Mouse (Mus musculus) cortical plate, adult 2 months (tissue): Measurements from ENCODE around the gene Pawr. TPM values are rescaled to one million over a fixed set of nuclear protein-coding genes. Genes with fewer than 3 reads are reported as not detected.
A peak's percentile ranks its signal among the peaks of the same experiment; 100 is the strongest.
"Not testable (repeated sequence)": the region's sequence is repeated elsewhere in the genome, so short reads cannot be mapped to it uniquely, and the experiment has no call there.

Experiments
- H3K27ac ChIP-seq: fragments of 200-500 bp; 2 replicates; pipeline ENCODE4 v1.5.1; 2012; ENCODE audit warnings: low read length, control low read depth, inconsistent platforms; ENCODE audit not compliant: insufficient read depth
- H3K4me1 ChIP-seq: fragments of 200-500 bp; 2 replicates; pipeline ENCODE4 v1.6.1; 2011; ENCODE audit warnings: low read length; ENCODE audit not compliant: control insufficient read depth, insufficient read depth
- H3K4me3 ChIP-seq: fragments of 200-500 bp; 2 replicates; pipeline ENCODE4 v1.5.1; 2011; ENCODE audit warnings: mild to moderate bottlenecking, low read length, control low read depth; ENCODE audit not compliant: insufficient read depth
- CTCF ChIP-seq: fragments of 200-500 bp; IDR thresholded peaks from 2 replicates; pipeline ENCODE4 v1.5.1; 2011; ENCODE audit warnings: mild to moderate bottlenecking, control low read depth, low read length; ENCODE audit not compliant: insufficient read depth; ENCODE audit errors: extremely low read depth
- POLR2A ChIP-seq: fragments of 200-500 bp; IDR thresholded peaks from 2 replicates; pipeline ENCODE4 v1.6.1; 2011; ENCODE audit warnings: mild to moderate bottlenecking, low read length, control low read depth; ENCODE audit not compliant: insufficient read depth; ENCODE audit errors: extremely low read depth
- polyA plus RNA-seq: library from polyadenylated mRNA; depleted of rRNA; stranded (reverse); fragments of >200 nt; gene quantifications from 2 replicates; pipeline ENCODE4 v1.2.3, GENCODE M21; 2012

Gene Pawr
- polyA plus RNA-seq, 1 experiment = 2.8 TPM

GRCm38 (mm10) chr10:108333642-108334041 lies 1.7 kb downstream of the Pawr start:
- H3K4me1 ChIP-seq = no peaks in the 10 kb centered on the region
- TF ChIP-seq CTCF (no peak), POLR2A (no peak)
- H3K27ac ChIP-seq = no peak overlapping the region
- 0 out of 2 replicates have a peak overlapping the region, but pooled peaks have one; percentile 54 for H3K4me3 ChIP-seq

- no peak overlapping the region for H3K27ac ChIP-seq
- TF ChIP-seq CTCF = no peak
- no peak for TF ChIP-seq POLR2A
- H3K4me1 ChIP-seq = no peaks in the 10 kb centered on the region
- no peak overlapping the region for H3K4me3 ChIP-seq
Observed at GRCm38 (mm10) chr10:108334096-108334495, 2.2 kb downstream of the Pawr start.

DNA sequence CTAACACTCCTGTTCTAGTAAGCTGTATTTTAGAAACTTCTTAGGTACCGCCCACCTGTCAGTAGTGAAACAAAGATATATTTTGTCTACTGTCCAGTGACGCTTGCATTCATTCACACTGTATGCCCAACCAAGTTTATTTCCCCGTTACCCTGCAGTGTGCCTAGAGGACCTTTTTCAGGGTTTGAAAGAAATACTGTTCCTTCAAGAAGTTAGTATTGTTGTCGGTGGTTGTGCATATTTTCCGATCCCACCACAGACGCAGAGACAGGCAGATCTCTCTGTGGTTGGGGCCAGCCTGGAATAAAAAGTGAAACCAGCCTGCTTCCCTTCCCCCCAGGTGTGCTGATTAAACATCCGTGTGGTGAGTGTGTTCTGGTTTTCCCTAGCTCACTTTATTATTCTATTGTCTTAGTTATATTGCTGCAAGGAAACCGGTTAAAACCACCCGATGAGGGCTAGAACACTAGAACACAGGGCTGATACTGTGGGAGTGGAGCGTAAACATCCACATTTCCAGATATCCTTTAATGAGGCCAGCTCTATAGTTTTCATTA lies 3.9 kb downstream of the Pawr start:
- TF ChIP-seq POLR2A = no peak
- TF ChIP-seq CTCF = no peak

GRCm38 (mm10) chr10:108336581-108336980 lies 4.7 kb downstream of the Pawr start:
- no peak overlapping the region for H3K27ac ChIP-seq
- H3K4me3 ChIP-seq = no peak overlapping the region
- no peak for TF ChIP-seq POLR2A
- no peak for TF ChIP-seq CTCF
- no peaks in the 10 kb centered on the region for H3K4me1 ChIP-seq

More for the DNA sequence above, 3.9 kb downstream of the Pawr start:
- Histone ChIP-seq H3K4me3 (no peak overlapping the region), H3K27ac (no peak overlapping the region), H3K4me1 (no peaks in the 10 kb centered on the region)

DNA sequence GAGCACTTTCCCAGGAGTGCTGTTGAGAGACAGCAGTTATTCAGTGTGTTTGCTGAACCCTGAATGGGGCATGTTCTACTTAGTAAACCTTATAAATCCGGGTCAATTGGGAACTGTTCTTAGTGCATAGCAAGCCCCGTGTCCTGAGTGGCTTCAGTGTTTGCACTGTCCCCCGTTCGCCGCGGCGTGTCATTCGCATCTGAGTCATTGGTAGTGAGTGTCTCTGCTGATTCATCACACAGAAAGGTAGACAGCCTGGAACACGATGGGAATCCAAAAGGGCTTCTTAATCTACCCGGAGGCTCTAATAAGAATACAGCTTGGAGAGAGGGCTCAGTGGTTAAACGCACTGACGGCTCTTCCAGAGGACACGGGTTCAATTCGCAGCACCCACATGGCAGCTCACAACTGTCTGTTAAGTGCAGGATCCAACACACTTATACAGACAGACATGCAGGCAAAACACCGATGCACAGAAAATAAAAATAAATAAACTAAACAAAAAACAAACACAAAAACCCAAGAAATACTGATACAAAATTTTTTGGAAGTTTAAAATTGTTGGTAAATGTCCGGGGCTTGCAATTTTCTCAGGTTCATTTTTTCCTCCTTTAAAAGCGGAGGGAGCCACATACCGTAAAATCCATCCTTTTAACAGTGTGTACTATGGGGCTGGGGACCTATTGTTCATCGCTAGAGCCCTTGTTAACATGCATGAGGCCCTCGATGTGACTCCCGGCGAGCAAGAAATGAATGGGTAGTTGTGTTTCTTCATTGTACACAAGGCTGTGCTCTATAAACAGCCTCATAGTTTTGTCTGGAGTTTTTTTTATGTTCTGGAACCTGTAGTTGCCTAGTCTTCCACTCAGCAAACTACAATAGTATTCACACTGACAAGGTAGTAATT lies 6.4 kb downstream of the Pawr start:
- H3K4me3 ChIP-seq = no peak overlapping the region
- TF ChIP-seq CTCF = no peak
- no peak for TF ChIP-seq POLR2A

GRCm38 (mm10) chr10:108339118-108339517 lies 7.2 kb downstream of the Pawr start:
- H3K4me3 ChIP-seq = no peak overlapping the region
- H3K4me1 ChIP-seq = no peaks in the 10 kb centered on the region
- H3K27ac ChIP-seq = no peak overlapping the region
- TF ChIP-seq CTCF = no peak
- no peak for TF ChIP-seq POLR2A

More for the DNA sequence above, 6.4 kb downstream of the Pawr start:
- Histone ChIP-seq H3K27ac (no peak overlapping the region), H3K4me1 (no peaks in the 10 kb centered on the region)

DNA sequence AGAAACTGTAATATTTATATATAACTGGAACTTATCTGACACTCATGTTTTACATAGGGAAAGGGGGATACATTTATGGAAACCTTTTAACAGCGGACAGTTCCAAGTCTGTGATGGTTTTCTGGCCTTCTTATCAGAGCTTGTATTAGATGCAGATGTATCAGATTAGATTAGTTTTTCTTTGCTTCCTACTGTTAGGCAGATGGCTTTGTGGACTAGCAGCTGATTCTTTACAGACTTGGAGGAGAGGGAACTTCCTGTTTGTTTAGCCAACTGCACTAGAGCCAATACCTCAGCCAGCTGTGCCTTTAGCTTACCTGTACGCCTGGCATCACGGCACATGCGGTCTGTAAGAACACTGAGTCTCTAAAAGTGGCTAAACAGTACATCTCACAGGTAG lies 8.0 kb downstream of the Pawr start:
- Histone ChIP-seq H3K4me1 (no peaks in the 10 kb centered on the region), H3K27ac (no peak overlapping the region)
- no peak for TF ChIP-seq POLR2A
- TF ChIP-seq CTCF = no peak

DNA sequence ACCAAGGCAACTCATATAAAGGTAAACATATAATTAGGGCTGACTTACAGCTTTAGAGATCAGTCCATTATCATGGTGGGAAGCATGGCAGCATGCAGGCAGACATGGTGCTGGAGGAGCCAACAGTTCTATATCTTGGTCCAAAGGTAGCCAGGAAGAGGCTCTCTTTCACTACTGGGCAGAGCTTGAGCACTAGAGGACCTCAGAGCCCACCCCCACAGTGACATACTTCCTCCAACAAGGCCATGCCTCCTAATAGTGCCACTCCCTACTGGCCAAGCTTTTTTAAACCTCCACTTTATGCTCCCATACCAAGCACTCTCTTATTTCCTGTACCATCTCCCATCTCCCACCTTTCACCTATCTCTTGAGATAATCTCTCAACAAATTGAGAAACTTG lies 11.8 kb downstream of the Pawr start:
- H3K4me3 ChIP-seq = no peak overlapping the region
- no peaks in the 10 kb centered on the region for H3K4me1 ChIP-seq
- no peak overlapping the region for H3K27ac ChIP-seq
- no peak for TF ChIP-seq POLR2A
- no peak for TF ChIP-seq CTCF

More for the DNA sequence above, 8.0 kb downstream of the Pawr start:
- no peak overlapping the region for H3K4me3 ChIP-seq

DNA sequence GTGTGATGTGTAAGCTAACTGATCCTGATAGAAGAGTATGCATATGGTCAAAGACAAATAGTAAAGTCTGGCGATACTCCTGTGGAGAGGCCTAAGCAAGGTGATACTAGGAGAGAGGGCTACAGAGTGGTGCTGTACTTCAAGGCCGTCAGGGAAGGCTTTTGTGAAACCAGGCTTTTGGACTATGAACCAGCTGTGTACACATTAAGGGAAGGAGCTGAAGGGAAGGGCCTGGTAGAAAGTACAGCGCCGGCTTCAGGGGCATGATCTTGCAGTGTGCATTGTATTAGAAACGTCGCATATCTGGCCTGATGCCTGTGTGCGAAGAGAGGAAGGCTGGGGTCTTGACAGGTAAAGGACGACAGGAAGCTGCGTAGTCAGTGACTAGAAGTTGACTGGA lies 13.2 kb downstream of the Pawr start:
- Histone ChIP-seq H3K4me1 (no peaks in the 10 kb centered on the region), H3K4me3 (no peak overlapping the region), H3K27ac (no peak overlapping the region)
- no peak for TF ChIP-seq CTCF
- TF ChIP-seq POLR2A = no peak

DNA sequence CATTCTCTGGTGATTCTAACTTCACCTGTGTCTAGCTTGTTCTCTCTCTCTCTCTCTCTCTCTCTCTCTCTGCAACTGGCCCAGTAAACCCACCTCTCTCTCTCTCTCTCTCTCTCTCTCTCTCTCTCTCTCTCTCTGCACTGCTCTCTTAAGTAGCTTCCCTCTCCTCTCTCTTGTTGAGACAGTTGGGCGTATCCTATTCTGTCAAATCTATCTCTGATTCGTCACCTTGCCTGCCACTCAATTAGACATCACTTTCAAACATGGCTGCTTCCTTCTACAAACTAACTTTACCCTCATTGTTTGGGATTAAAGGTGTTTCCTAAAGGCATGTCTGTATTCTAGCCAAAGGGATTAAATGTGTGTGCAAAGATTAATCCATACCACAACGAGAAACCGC lies 14.4 kb downstream of the Pawr start:
- not testable (repeated sequence) for H3K4me3 ChIP-seq, H3K4me1 ChIP-seq, H3K27ac ChIP-seq
